Mouse (Mus musculus): Measurements from ENCODE around the gene Bicc1. TPM values are rescaled to one million over a fixed set of nuclear protein-coding genes. Genes with fewer than 3 reads are reported as not detected.

The Bicc1 gene
- polyA plus RNA-seq, 1 experiment from 2014 or later: 65.7 TPM

DNA sequence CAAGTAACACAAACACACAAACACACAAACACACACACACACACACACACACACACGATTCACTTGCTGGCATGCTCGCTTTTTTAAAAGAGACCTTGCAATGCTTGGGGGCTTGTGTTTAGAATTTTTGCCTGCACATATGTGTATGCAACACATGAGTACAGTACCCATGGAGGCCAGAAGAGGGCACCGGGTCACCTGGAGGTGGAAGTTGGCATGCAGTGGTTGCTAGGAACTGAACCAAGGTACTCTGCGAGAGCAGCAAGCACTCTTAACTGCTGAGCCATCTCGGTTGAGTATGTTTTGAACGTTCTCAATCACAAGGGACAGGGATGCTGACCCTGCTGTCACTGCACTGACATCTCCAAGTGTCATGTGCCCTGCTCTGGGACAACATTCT, 5.9 kb downstream of the Bicc1 start:
- peak; percentile 32; the same call in 1 of the 2 replicates for TF ChIP-seq CTCF (IDR thresholded peaks at IDR 0.05; ENCODE audit: low read depth)
- H3K27ac ChIP-seq: no peak overlapping the region
- peaks cover 13% of the 10 kb centered on the region for H3K4me1 ChIP-seq (replicated peaks; ENCODE audit: insufficient read depth, low read length)
- H3K36me3 ChIP-seq (ENCODE audit: insufficient read depth, low read length): no peaks in the 10 kb centered on the region
- H3K9me3 ChIP-seq (replicated peaks; ENCODE audit: low read length): no peaks in the 10 kb centered on the region
- DNase-seq (ENCODE audit: low spot score) (no peak), ATAC-seq (replicated peaks; ENCODE audit: low FRiP score, low read depth) (no peak)
- no peak overlapping the region for H3K4me2 ChIP-seq (ENCODE audit: low read length)
- no peak overlapping the region for H3K4me3 ChIP-seq (replicated peaks; ENCODE audit: low read depth, low read length)
- H3K27me3 ChIP-seq (ENCODE audit: insufficient read depth, low read length): no peaks in the 10 kb centered on the region
- 92% methylated on average over 6 of the region's 6 CpGs for WGBS
- H3K9ac ChIP-seq (ENCODE audit: low read depth, low read length): no peak overlapping the region

GRCm38 (mm10) chr10:71153138-71153537, 6.4 kb downstream of the Bicc1 start:
- H3K9ac ChIP-seq (ENCODE audit: low read depth, low read length): no peak overlapping the region
- no peak for DNase-seq (ENCODE audit: low spot score)
- no peaks in the 10 kb centered on the region for H3K27me3 ChIP-seq (ENCODE audit: insufficient read depth, low read length)
- TF ChIP-seq CTCF (IDR thresholded peaks at IDR 0.05; ENCODE audit: low read depth): no peak
- H3K27ac ChIP-seq: no peak overlapping the region
- H3K4me2 ChIP-seq (ENCODE audit: low read length): no peak overlapping the region
- no peak for ATAC-seq (replicated peaks; ENCODE audit: low FRiP score, low read depth)
- WGBS: 86% methylated on average over 1 of the region's 1 CpGs
- H3K4me1 ChIP-seq (replicated peaks; ENCODE audit: insufficient read depth, low read length): peaks cover 13% of the 10 kb centered on the region
- H3K36me3 ChIP-seq (ENCODE audit: insufficient read depth, low read length): no peaks in the 10 kb centered on the region
- no peak overlapping the region for H3K4me3 ChIP-seq (replicated peaks; ENCODE audit: low read depth, low read length)
- no peaks in the 10 kb centered on the region for H3K9me3 ChIP-seq (replicated peaks; ENCODE audit: low read length)

DNA sequence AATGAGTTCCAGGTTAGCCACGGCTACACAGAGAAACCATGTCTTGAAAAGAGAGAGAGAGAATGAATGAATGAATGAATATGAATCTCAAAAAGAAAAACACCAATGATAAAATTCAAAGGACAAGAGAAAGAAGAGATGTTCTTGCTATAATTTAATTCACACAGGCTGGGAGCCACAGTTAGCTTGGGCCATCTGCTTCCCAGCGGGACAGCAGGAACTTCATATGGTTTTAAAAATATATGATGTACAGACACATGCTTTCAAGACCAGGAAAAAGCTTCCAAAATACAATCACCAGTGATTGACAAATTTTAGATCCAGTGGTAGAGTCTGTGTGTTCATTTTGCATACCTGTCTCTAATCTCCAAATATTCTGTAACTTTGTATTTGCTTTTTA, 9.0 kb downstream of the Bicc1 start:
- Histone ChIP-seq H3K4me3 (replicated peaks; ENCODE audit: low read depth, low read length) (no peak overlapping the region), H3K27ac (no peak overlapping the region), H3K4me2 (ENCODE audit: low read length) (no peak overlapping the region), H3K36me3 (ENCODE audit: insufficient read depth, low read length) (no peaks in the 10 kb centered on the region), H3K9me3 (replicated peaks; ENCODE audit: low read length) (no peaks in the 10 kb centered on the region), H3K9ac (ENCODE audit: low read depth, low read length) (no peak overlapping the region), H3K4me1 (replicated peaks; ENCODE audit: insufficient read depth, low read length) (peaks cover 5% of the 10 kb centered on the region), H3K27me3 (ENCODE audit: insufficient read depth, low read length) (no peaks in the 10 kb centered on the region)
- WGBS: 89% methylated on average over 2 of the region's 2 CpGs
- no peak for TF ChIP-seq CTCF (IDR thresholded peaks at IDR 0.05; ENCODE audit: low read depth)
- ATAC-seq (replicated peaks; ENCODE audit: low FRiP score, low read depth): no peak
- DNase-seq (ENCODE audit: low spot score): no peak

- TF ChIP-seq CTCF (IDR thresholded peaks at IDR 0.05; ENCODE audit: low read depth): no peak
- Histone ChIP-seq H3K36me3 (ENCODE audit: insufficient read depth, low read length) (no peaks in the 10 kb centered on the region), H3K9ac (ENCODE audit: low read depth, low read length) (no peak overlapping the region), H3K9me3 (replicated peaks; ENCODE audit: low read length) (no peaks in the 10 kb centered on the region), H3K4me3 (replicated peaks; ENCODE audit: low read depth, low read length) (no peak overlapping the region), H3K4me1 (replicated peaks; ENCODE audit: insufficient read depth, low read length) (peaks cover 5% of the 10 kb centered on the region), H3K27ac (0 out of 2 replicates have a peak overlapping the region, but pooled peaks have one; percentile 13), H3K4me2 (ENCODE audit: low read length) (no peak overlapping the region), H3K27me3 (ENCODE audit: insufficient read depth, low read length) (no peaks in the 10 kb centered on the region)
- DNase-seq (ENCODE audit: low spot score) (no peak), ATAC-seq (replicated peaks; ENCODE audit: low FRiP score, low read depth) (no peak)
- WGBS: 74% methylated on average over 5 of the region's 5 CpGs
Observed at GRCm38 (mm10) chr10:71148951-71149603, 10.4 kb downstream of the Bicc1 start.

GRCm38 (mm10) chr10:71148226-71148625, 11.3 kb downstream of the Bicc1 start:
- Histone ChIP-seq H3K4me1 (replicated peaks; ENCODE audit: insufficient read depth, low read length) (peaks cover 5% of the 10 kb centered on the region), H3K4me3 (replicated peaks; ENCODE audit: low read depth, low read length) (no peak overlapping the region), H3K36me3 (ENCODE audit: insufficient read depth, low read length) (no peaks in the 10 kb centered on the region), H3K9me3 (replicated peaks; ENCODE audit: low read length) (no peaks in the 10 kb centered on the region), H3K27me3 (ENCODE audit: insufficient read depth, low read length) (no peaks in the 10 kb centered on the region), H3K4me2 (ENCODE audit: low read length) (no peak overlapping the region), H3K9ac (ENCODE audit: low read depth, low read length) (no peak overlapping the region), H3K27ac (no peak overlapping the region)
- 79% methylated on average over 9 of the region's 9 CpGs for WGBS
- no peak for ATAC-seq (replicated peaks; ENCODE audit: low FRiP score, low read depth)
- no peak for TF ChIP-seq CTCF (IDR thresholded peaks at IDR 0.05; ENCODE audit: low read depth)
- DNase-seq (ENCODE audit: low spot score): no peak

DNA sequence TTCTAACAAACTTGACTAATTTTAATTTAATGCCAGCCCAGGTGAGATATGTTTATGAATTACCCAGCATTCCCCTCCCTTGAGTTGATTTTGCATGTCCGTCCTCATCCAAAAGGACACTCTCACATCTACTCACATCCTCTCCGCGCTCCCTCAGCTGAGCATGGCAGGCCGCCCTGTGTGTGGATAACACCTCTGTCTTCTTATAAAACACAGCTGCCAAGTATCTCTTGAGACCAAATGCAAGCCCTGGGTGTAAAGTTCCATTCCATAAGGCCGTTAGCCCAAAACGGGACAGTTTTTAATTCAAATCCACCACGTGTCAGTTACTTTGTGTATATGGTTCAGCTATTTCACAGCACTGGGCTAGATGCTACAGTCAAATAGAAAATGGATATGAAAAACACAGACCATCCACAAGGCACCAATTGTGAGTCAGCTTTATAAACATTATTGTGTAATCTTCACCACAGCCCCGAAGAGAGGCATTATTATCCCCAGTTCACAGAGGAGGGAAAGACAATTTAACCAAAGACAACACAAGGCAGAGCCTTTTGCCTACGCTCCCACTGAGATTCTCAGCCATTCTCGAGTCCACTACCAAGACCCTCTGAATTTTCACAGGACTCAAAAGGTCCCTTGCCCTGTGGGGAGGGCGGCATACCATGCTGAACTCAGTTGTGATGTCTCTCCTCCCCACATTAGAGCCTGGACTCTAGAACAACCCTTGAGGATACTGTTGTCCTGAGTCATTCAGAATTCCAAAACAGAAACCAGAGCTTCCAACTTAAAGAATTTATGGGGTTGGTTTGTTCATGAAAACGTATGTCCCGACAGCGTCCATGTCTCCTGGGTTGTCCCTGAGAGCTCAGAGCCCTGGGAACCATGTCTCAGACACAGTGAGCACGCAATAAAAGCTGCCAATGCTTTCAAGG, 12.6 kb downstream of the Bicc1 start:
- H3K27me3 ChIP-seq (ENCODE audit: insufficient read depth, low read length): no peaks in the 10 kb centered on the region
- H3K27ac ChIP-seq: no peak overlapping the region
- no peak for DNase-seq (ENCODE audit: low spot score)
- no peak overlapping the region for H3K4me3 ChIP-seq (replicated peaks; ENCODE audit: low read depth, low read length)
- no peak for ATAC-seq (replicated peaks; ENCODE audit: low FRiP score, low read depth)
- no peaks in the 10 kb centered on the region for H3K9me3 ChIP-seq (replicated peaks; ENCODE audit: low read length)
- no peak overlapping the region for H3K4me2 ChIP-seq (ENCODE audit: low read length)
- H3K4me1 ChIP-seq (replicated peaks; ENCODE audit: insufficient read depth, low read length): peaks cover 5% of the 10 kb centered on the region
- no peak overlapping the region for H3K9ac ChIP-seq (ENCODE audit: low read depth, low read length)
- H3K36me3 ChIP-seq (ENCODE audit: insufficient read depth, low read length): no peaks in the 10 kb centered on the region
- no peak for TF ChIP-seq CTCF (IDR thresholded peaks at IDR 0.05; ENCODE audit: low read depth)
- 74% methylated on average over 15 of the region's 15 CpGs for WGBS

All from kidney, postnatal 0 days (tissue).